Mouse (Mus musculus) limb, embryonic 14.5 days (tissue): ENCODE results near the gene Edf1. TPM values are rescaled to one million over a fixed set of nuclear protein-coding genes. Genes with fewer than 3 reads are reported as not detected.

ENCODE experiments used
- ATAC-seq: fragments of 200-750 bp; cut with Nextera tagmentation; 2 replicates; pipeline ENCODE4 v1.8.0; 2017; ENCODE audit warnings: low read depth, moderate number of reproducible peaks, moderate TSS enrichment; ENCODE audit not compliant: low FRiP score
- DNase-seq: peaks from one replicate; pipeline ENCODE4 v3.0.0-alpha.2; 2015; ENCODE audit warnings: low spot score
- H3K27ac ChIP-seq: fragments of 300-500 bp; sonication (generic); replicated peaks from 2 replicates; pipeline ENCODE4 v1.5.1; 2014; ENCODE audit warnings: low read depth, mild to moderate bottlenecking, low read length, moderate library complexity, mixed read lengths
- H3K27me3 ChIP-seq: fragments of 300-500 bp; sonication (generic); 2 replicates; pipeline ENCODE4 v1.6.1; 2014; ENCODE audit warnings: low read length, mixed read lengths; ENCODE audit not compliant: control insufficient read depth, insufficient read depth
- H3K36me3 ChIP-seq: fragments of 300-500 bp; sonication (generic); 2 replicates; pipeline ENCODE4 v1.6.1; 2014; ENCODE audit warnings: mild to moderate bottlenecking, low read length, moderate library complexity, mixed read lengths; ENCODE audit not compliant: control insufficient read depth, insufficient read depth
- H3K4me1 ChIP-seq: fragments of 300-500 bp; sonication (generic); 2 replicates; pipeline ENCODE4 v1.6.1; 2014; ENCODE audit warnings: antibody characterized with exemption, low read length, mixed read lengths; ENCODE audit not compliant: control insufficient read depth, insufficient read depth
- H3K4me2 ChIP-seq: fragments of 300-500 bp; sonication (generic); replicated peaks from 2 replicates; pipeline ENCODE4 v1.6.1; 2014; ENCODE audit warnings: low read depth, mild to moderate bottlenecking, low read length, moderate library complexity; ENCODE audit not compliant: severe bottlenecking
- H3K4me3 ChIP-seq: fragments of 300-500 bp; sonication (generic); replicated peaks from 2 replicates; pipeline ENCODE4 v1.5.1; 2014; ENCODE audit warnings: low read length
- H3K9ac ChIP-seq: fragments of 300-500 bp; sonication (generic); 2 replicates; pipeline ENCODE4 v1.6.1; 2014; ENCODE audit warnings: mild to moderate bottlenecking, low read depth, low read length, moderate library complexity; ENCODE audit not compliant: severe bottlenecking
- H3K9me3 ChIP-seq: fragments of 300-500 bp; sonication (generic); 2 replicates; pipeline ENCODE4 v1.6.1; 2016; ENCODE audit warnings: low read length; ENCODE audit not compliant: control insufficient read depth
- POLR2A ChIP-seq: fragments of 200-500 bp; IDR thresholded peaks from 2 replicates; pipeline ENCODE4 v1.8.0; 2012; ENCODE audit warnings: inconsistent platforms, mild to moderate bottlenecking, moderate library complexity, borderline replicate concordance; ENCODE audit not compliant: insufficient read depth, insufficient read length; ENCODE audit errors: extremely low read depth
- WGBS: fragments of 180-500 bp; shearing (Covaris S2); extraction: QIAGEN DNeasy Blood & Tissue Kit; methylation state at CpG from one replicate; pipeline ENCODE4 v1.1.7; 2014; 5-methylcytosine and 5-hydroxymethylcytosine counted together
- polyA plus RNA-seq, 2 experiments: library from polyadenylated mRNA; depleted of rRNA in 1 of 2; stranded (reverse) in 1 of 2; unstranded in 1 of 2; fragments of >200 nt; fragmentation: Nextera tagmentation in 1 of 2; extraction: Ambion mirVana in 1 of 2; gene quantifications; 2 replicates each; pipeline versions ENCODE4 v1.2.1 to v1.2.3; 2012 to 2014

Gene Edf1
- polyA plus RNA-seq, 2 experiments = 174 to 331 TPM

DNA sequence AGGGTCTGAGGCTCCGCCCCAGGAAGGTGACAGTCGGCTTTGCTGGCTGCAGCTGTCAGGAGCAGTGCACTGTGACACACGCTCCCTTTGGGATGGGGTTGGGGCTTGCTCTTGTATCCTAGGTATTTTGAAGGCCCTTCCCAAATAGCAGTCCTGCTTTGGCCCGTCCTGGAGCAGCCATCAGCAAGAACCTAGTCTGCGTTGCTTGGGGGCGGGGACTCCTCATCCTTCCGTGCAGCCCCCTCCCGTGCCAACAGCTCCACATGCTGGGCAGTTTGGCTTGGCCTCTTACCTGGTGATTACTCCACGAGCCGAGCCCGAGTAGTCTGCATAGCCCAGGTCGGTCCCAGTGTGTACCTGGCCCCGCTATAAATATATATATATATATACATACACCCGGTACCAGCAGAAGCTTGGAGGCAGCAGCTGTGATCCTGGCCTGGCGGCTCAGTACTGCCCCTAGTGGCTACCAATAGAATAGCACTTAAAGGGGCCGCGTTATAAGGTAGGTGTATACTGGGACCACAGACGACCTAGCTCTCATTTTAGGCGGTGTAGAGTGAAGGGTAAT, 23.7 kb downstream of the Edf1 start, which contains the start of gene Ajm1:
Gene Ajm1, minus strand, starts transcription at position 464 of the 571 bp plus-strand sequence.
- peak; percentile 69 for DNase-seq
- peaks cover 50% of the 10 kb centered on the region for H3K27me3 ChIP-seq
- 7% methylated on average over 19 of the region's 19 CpGs for WGBS
- no peak within 1 kb of the TSS for H3K9ac ChIP-seq
- H3K36me3 ChIP-seq = peaks cover 35% of the 10 kb centered on the region
- peak within 1 kb of the TSS; percentile 37 for H3K4me3 ChIP-seq
- ATAC-seq = peak; percentile 78
- H3K9me3 ChIP-seq = no peaks in the 10 kb centered on the region
- no peak for TF ChIP-seq POLR2A
- H3K4me1 ChIP-seq = peaks cover 37% of the 10 kb centered on the region
- H3K4me2 ChIP-seq = peak within 1 kb of the TSS; percentile 56
- H3K27ac ChIP-seq = no peak within 1 kb of the TSS

DNA sequence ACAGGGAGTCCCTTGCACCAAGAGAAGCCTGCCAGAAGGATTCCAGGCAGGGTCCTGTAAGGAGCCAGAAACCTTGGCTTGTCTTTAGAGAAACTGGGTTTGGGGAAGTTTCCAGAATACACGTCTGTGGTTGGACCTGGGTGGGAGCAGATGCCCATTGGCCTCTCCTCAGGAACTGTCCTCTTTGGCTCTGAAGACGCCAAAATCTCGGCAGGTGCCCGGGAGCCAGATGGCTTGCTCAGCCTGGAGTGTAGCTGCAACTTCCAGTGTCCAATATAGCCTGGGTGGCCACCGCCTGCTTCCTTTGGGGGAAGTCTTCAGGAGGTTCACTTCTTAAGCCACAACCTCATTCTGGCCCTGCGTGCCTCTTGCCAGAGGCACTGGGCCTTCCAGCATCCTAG, 24.3 kb downstream of the Edf1 start:
- H3K27me3 ChIP-seq = peaks cover 44% of the 10 kb centered on the region
- ATAC-seq (peak; percentile 7; the same call in 1 of the 2 replicates), DNase-seq (no peak)
- H3K36me3 ChIP-seq = peaks cover 41% of the 10 kb centered on the region
- WGBS = 27% methylated on average over 6 of the region's 6 CpGs
- H3K4me1 ChIP-seq = peaks cover 31% of the 10 kb centered on the region
- H3K4me2 ChIP-seq = peak overlapping the region; percentile 56
- H3K9ac ChIP-seq = no peak overlapping the region
- no peak for TF ChIP-seq POLR2A
- no peaks in the 10 kb centered on the region for H3K9me3 ChIP-seq
- H3K27ac ChIP-seq = no peak overlapping the region
- peak overlapping the region; percentile 37; the same call in 1 of the 2 replicates for H3K4me3 ChIP-seq

DNA sequence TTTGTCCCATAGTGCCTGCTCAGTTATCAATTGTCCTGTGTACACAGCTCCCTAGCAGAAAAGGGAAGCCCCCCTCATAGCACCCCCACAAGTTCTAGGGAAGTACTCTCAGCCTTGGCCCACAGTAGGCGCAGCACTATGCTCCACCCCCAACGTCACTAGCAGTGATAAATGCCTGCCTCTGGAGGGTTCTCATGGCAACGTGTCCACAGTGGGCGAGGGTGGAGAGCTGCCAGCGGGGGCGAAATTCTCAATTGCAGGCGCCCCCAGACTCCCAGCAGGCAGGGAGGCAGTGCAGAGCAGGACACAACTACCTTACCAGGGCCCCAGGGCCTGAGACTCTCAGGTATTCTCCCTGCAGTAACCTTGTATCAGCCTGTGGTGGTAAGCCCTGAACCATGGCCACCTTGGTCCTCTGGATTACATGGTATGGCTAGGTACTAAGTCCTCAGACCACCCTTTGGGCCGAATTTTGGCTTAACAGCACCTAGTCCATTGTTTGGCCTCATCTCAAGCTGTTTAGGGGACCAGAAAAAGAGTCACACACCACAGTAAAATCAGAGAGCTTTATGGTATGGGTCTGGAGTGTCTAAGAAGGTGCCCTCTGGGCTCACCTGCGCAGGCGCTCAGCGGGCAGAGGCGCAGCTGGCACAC, 24.9 kb downstream of the Edf1 start:
- Histone ChIP-seq H3K4me3 (no peak overlapping the region), H3K36me3 (peaks cover 48% of the 10 kb centered on the region), H3K4me2 (no peak overlapping the region), H3K4me1 (peaks cover 25% of the 10 kb centered on the region), H3K27me3 (peaks cover 38% of the 10 kb centered on the region), H3K9ac (no peak overlapping the region), H3K9me3 (no peaks in the 10 kb centered on the region), H3K27ac (no peak overlapping the region)
- 45% methylated on average over 12 of the region's 12 CpGs for WGBS
- TF ChIP-seq POLR2A = no peak
- ATAC-seq (no peak), DNase-seq (no peak)

DNA sequence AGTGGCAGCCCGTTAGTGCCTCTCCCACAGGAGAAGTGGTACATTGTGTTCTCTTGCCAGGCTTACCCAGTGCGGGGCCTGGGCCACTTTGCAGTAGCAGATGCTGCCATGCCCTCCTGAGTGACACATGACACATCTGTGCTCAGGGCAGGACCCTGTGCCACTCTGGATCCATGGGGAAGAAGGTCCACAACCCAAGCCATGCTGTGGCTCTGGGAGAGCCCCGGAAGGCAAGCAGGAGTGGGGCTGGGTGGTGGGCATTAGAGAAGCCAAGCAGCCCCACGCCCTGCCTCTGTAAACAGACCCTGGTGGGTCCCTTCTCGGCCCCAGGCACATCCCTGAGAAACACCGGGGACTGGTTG, 25.5 kb downstream of the Edf1 start:
- H3K4me1 ChIP-seq = peaks cover 20% of the 10 kb centered on the region

DNA sequence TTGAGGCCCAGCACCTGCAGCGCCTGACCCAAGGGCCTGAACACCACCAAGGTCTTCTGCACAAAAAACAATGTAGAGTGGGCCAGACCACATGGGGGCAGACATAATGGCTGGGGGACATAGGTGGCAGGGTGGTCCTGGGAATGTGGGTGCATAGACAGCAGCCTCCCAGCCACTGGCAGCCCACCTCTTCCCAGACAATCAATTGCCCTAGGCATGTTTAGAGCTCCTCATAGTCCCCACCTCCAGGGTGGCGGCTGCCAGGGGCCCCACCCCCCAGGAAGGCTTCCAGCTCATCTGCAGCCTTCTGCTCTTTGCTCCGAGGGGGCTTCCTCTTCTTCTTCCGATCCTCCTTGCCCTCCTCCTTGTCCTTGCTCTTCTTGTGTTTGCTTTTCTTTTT, 25.9 kb downstream of the Edf1 start:
- H3K4me1 ChIP-seq = peaks cover 20% of the 10 kb centered on the region
- peaks cover 57% of the 10 kb centered on the region for H3K36me3 ChIP-seq
- ATAC-seq = no peak
- no peak overlapping the region for H3K4me3 ChIP-seq
- 78% methylated on average over 4 of the region's 4 CpGs for WGBS
- no peak for DNase-seq
- no peak overlapping the region for H3K4me2 ChIP-seq
- peaks cover 28% of the 10 kb centered on the region for H3K27me3 ChIP-seq
- H3K27ac ChIP-seq = no peak overlapping the region
- TF ChIP-seq POLR2A = no peak
- H3K9ac ChIP-seq = no peak overlapping the region
- H3K9me3 ChIP-seq = no peaks in the 10 kb centered on the region

More for the DNA sequence above, 25.5 kb downstream of the Edf1 start:
- DNase-seq (no peak), ATAC-seq (no peak)
- no peak overlapping the region for H3K9ac ChIP-seq
- no peak overlapping the region for H3K4me2 ChIP-seq
- no peak overlapping the region for H3K4me3 ChIP-seq
- 87% methylated on average over 6 of the region's 6 CpGs for WGBS
- no peak for TF ChIP-seq POLR2A
- peaks cover 32% of the 10 kb centered on the region for H3K27me3 ChIP-seq
- H3K36me3 ChIP-seq = peaks cover 53% of the 10 kb centered on the region
- H3K27ac ChIP-seq = no peak overlapping the region
- H3K9me3 ChIP-seq = no peaks in the 10 kb centered on the region
